Mouse (Mus musculus) heart, adult 2 months (tissue): ENCODE data around the gene Cdk11b. TPM values are rescaled to one million over a fixed set of nuclear protein-coding genes. Genes with fewer than 3 reads are reported as not detected.

ENCODE experiments used
- DNase-seq, 2 experiments: peaks; one replicate each; pipeline ENCODE4 v3.0.0; 2021
- H3K27ac ChIP-seq: fragments of 200-600 bp; 2 replicates; pipeline ENCODE4 v1.8.1; 2022
- H3K27me3 ChIP-seq: fragments of 200-500 bp; 2 replicates; pipeline ENCODE4 v1.6.1; 2012; ENCODE audit warnings: mild to moderate bottlenecking, low read length, inconsistent platforms, mixed read lengths; ENCODE audit not compliant: control insufficient read depth, insufficient read depth
- H3K36me3 ChIP-seq: fragments of 200-500 bp; 2 replicates; pipeline ENCODE4 v1.6.1; 2012; ENCODE audit warnings: low read length, inconsistent platforms; ENCODE audit not compliant: control insufficient read depth, insufficient read depth
- H3K4me1 ChIP-seq: fragments of 200-500 bp; 2 replicates; pipeline ENCODE4 v1.6.1; 2011; ENCODE audit warnings: low read length; ENCODE audit not compliant: control insufficient read depth, insufficient read depth
- H3K4me3 ChIP-seq: fragments of 200-600 bp; 2 replicates; pipeline ENCODE4 v1.8.1; 2022
- H3K79me2 ChIP-seq: fragments of 200-500 bp; replicated peaks from 2 replicates; pipeline ENCODE4 v1.6.1; 2012; ENCODE audit warnings: mild to moderate bottlenecking, inconsistent platforms, low read length, moderate library complexity, mixed read lengths; ENCODE audit not compliant: control insufficient read depth, insufficient read depth
- H3K9ac ChIP-seq: fragments of 200-500 bp; 2 replicates; pipeline ENCODE4 v1.6.1; 2012; ENCODE audit warnings: low read depth, mild to moderate bottlenecking, control low read depth, inconsistent platforms, low read length, mixed read lengths
- CTCF ChIP-seq: fragments of 200-600 bp; IDR thresholded peaks from 2 replicates; pipeline ENCODE4 v1.8.1; 2022; ENCODE audit warnings: antibody characterized with exemption, mild to moderate bottlenecking, moderate library complexity
- EP300 ChIP-seq: fragments of 200-500 bp; IDR thresholded peaks from 2 replicates; pipeline ENCODE4 v1.6.1; 2011; ENCODE audit warnings: low read depth, low read length, control low read depth; ENCODE audit not compliant: insufficient read depth
- POLR2A ChIP-seq: fragments of 200-500 bp; IDR thresholded peaks from 2 replicates; pipeline ENCODE4 v1.6.1; 2011; ENCODE audit warnings: mild to moderate bottlenecking, low read depth, low read length, control low read depth; ENCODE audit not compliant: insufficient read depth
- WGBS: fragments of 180-500 bp; shearing (Covaris S2); methylation state at CpG from one replicate; pipeline ENCODE4 v1.1.7; 2018; 5-methylcytosine and 5-hydroxymethylcytosine counted together
- intact Hi-C: fragments of 180-260 bp; cut with DNase I; formaldehyde crosslinking; loops from one replicate; pipeline ENCODE4 v1.15.1; 2025
- polyA plus RNA-seq: library from polyadenylated mRNA; depleted of rRNA; stranded (reverse); fragments of >200 nt; gene quantifications from 2 replicates; pipeline ENCODE4 v1.2.3, GENCODE M21; 2012
- total RNA-seq, 2 experiments: library from RNA; stranded (reverse); gene quantifications; 2 replicates each; pipeline ENCODE4 v1.2.3; 2021

The Cdk11b gene
- total and polyA plus RNA-seq, 3 experiments, result 17.4 to 30.2 (median 29.3) TPM

GRCm38 (mm10) chr4:155593780-155594179, 30.9 kb upstream of the Cdk11b start:
- TF ChIP-seq EP300, result no peak
- TF ChIP-seq CTCF, result no peak
- no peak for TF ChIP-seq POLR2A
- WGBS, result 54% methylated on average over 1 of the region's 1 CpGs
- no peak for DNase-seq

GRCm38 (mm10) chr4:155595777-155596176, 28.9 kb upstream of the Cdk11b start:
- Histone ChIP-seq H3K27ac (no peak overlapping the region), H3K36me3 (no peaks in the 10 kb centered on the region), H3K4me3 (no peak overlapping the region), H3K79me2 (no peaks in the 10 kb centered on the region), H3K4me1 (no peaks in the 10 kb centered on the region), H3K27me3 (no peaks in the 10 kb centered on the region), H3K9ac (no peak overlapping the region)
- no peak for DNase-seq
- WGBS, result 70% methylated on average over 3 of the region's 3 CpGs
- intact Hi-C loops, result no loop called here
- TF ChIP-seq EP300 (no peak), CTCF (no peak), POLR2A (no peak)

More at GRCm38 (mm10) chr4:155593780-155594179, 30.9 kb upstream of the Cdk11b start:
- Histone ChIP-seq H3K9ac (no peak overlapping the region), H3K27me3 (no peaks in the 10 kb centered on the region), H3K27ac (no peak overlapping the region), H3K4me3 (no peak overlapping the region), H3K4me1 (no peaks in the 10 kb centered on the region), H3K36me3 (no peaks in the 10 kb centered on the region), H3K79me2 (no peaks in the 10 kb centered on the region)
- intact Hi-C loops, result no loop called here

GRCm38 (mm10) chr4:155596606-155597005, 28.0 kb upstream of the Cdk11b start:
- H3K27me3 ChIP-seq, result no peaks in the 10 kb centered on the region
- no peak for TF ChIP-seq EP300
- no peak for TF ChIP-seq CTCF
- TF ChIP-seq POLR2A, result no peak
- DNase-seq, result no peak
- intact Hi-C loops, result no loop called here
- H3K27ac ChIP-seq, result no peak overlapping the region
- no peaks in the 10 kb centered on the region for H3K36me3 ChIP-seq
- no peak overlapping the region for H3K4me3 ChIP-seq
- no peak overlapping the region for H3K9ac ChIP-seq
- 76% methylated on average over 5 of the region's 5 CpGs for WGBS
- no peaks in the 10 kb centered on the region for H3K4me1 ChIP-seq
- H3K79me2 ChIP-seq, result no peaks in the 10 kb centered on the region

GRCm38 (mm10) chr4:155598536-155598935, 26.1 kb upstream of the Cdk11b start:
- no peak for TF ChIP-seq POLR2A
- TF ChIP-seq EP300, result no peak
- no peak for TF ChIP-seq CTCF
- DNase-seq, result no peak
- no peaks in the 10 kb centered on the region for H3K79me2 ChIP-seq
- no peak overlapping the region for H3K9ac ChIP-seq
- H3K4me3 ChIP-seq, result no peak overlapping the region
- intact Hi-C loops, result no loop called here
- no peak overlapping the region for H3K27ac ChIP-seq
- 19% methylated on average over 20 of the region's 20 CpGs for WGBS
- peaks cover 3% of the 10 kb centered on the region; the same call in 1 of the 2 replicates for H3K36me3 ChIP-seq
- no peaks in the 10 kb centered on the region for H3K27me3 ChIP-seq
- H3K4me1 ChIP-seq, result no peaks in the 10 kb centered on the region

- Histone ChIP-seq H3K27ac (peak overlapping the region; percentile 100), H3K9ac (no peak overlapping the region), H3K4me1 (no peaks in the 10 kb centered on the region), H3K79me2 (no peaks in the 10 kb centered on the region), H3K4me3 (no peak overlapping the region; the same call in 1 of the 2 replicates), H3K36me3 (peaks cover 3% of the 10 kb centered on the region; the same call in 1 of the 2 replicates), H3K27me3 (no peaks in the 10 kb centered on the region)
- no peak for DNase-seq
- TF ChIP-seq EP300, result no peak
- intact Hi-C loops, result loop anchor here (2.0 kb wide), 2 partner anchors 25 to 37 kb away; partner anchors contain the start of genes Cdk11b and Nadk
- 73% methylated on average over 11 of the region's 11 CpGs for WGBS
Measured at GRCm38 (mm10) chr4:155599901-155600825, 24.5 kb upstream of the Cdk11b start.
